Mouse (Mus musculus): ENCODE measurements around the gene Fbxo46. TPM values are rescaled to one million over a fixed set of nuclear protein-coding genes. Genes with fewer than 3 reads are reported as not detected.
A peak's percentile ranks its signal among the peaks of the same experiment; 100 is the strongest.

Gene Fbxo46
- polyA plus RNA-seq, 1 experiment from 2014 or later = 12.8 TPM

DNA sequence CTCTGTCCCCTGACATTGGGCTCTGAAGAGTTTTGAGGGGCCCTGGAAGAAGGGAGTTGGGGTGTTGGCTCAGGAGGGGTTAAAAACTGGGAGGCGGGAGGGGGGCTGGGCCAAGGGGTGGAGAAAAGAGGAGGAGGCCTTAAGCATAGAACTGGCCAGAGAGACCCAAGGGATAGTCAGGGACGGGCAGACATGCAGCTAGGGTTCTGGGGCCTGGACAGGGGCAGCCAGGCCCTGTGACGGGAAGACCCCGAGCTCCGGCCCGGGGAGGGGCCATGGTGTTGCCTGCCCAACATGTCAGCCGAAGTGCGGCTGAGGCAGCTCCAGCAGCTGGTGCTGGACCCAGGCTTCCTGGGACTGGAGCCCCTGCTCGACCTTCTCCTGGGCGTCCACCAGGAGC is 36.0 kb upstream of the Fbxo46 start, which contains the start of gene Dmpk:
Gene Dmpk (plus strand): TSS at position 149 of the 400 bp plus-strand sequence.
- peak within 1 kb of the TSS; percentile 15 for H3K27ac ChIP-seq
- H3K4me1 ChIP-seq (replicated peaks) = peaks cover 50% of the 10 kb centered on the region
- peaks cover 23% of the 10 kb centered on the region for H3K36me3 ChIP-seq
- H3K4me2 ChIP-seq (replicated peaks) = peak within 1 kb of the TSS; percentile 46
- 36% methylated on average over 10 of the region's 10 CpGs for WGBS
- H3K4me3 ChIP-seq (replicated peaks) = peak within 1 kb of the TSS; percentile 27
- ATAC-seq = peak; percentile 51
- no peaks in the 10 kb centered on the region for H3K27me3 ChIP-seq (replicated peaks)
- peak within 1 kb of the TSS; percentile 27 for H3K9ac ChIP-seq
- H3K9me3 ChIP-seq = no peaks in the 10 kb centered on the region

DNA sequence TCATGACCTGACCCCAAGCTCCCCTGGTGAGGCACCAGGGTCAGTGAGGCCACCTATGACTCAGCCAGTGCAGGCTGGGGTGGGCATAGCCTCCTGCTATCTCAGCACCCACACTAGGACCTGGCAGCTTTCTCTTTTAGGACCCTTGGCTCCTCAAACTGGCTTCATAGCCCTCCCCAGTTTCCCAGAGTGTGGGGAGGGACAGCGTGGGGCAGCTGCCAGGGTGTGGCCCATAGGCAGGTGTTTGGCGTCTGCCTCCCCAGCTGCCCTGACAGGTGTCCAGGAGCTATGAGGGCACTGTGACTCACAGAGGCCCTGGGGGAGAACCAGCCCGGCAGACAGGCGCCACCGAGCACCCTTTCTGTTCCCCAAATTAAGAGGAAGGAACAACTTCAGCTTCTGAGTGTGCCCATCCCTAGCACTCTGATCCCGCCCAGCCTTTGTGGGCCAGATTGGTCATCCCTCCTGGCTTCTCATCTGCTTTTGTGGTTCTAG is 35.3 kb upstream of the Fbxo46 start:
- WGBS = 51% methylated on average over 6 of the region's 6 CpGs
- Histone ChIP-seq H3K27ac (peak overlapping the region; percentile 15), H3K36me3 (peaks cover 21% of the 10 kb centered on the region), H3K4me2 (replicated peaks) (peak overlapping the region; percentile 46), H3K9ac (peak overlapping the region; percentile 27), H3K27me3 (replicated peaks) (no peaks in the 10 kb centered on the region), H3K4me3 (replicated peaks) (peak overlapping the region; percentile 27), H3K4me1 (replicated peaks) (peaks cover 50% of the 10 kb centered on the region), H3K9me3 (no peaks in the 10 kb centered on the region)
- ATAC-seq = peak; percentile 20

DNA sequence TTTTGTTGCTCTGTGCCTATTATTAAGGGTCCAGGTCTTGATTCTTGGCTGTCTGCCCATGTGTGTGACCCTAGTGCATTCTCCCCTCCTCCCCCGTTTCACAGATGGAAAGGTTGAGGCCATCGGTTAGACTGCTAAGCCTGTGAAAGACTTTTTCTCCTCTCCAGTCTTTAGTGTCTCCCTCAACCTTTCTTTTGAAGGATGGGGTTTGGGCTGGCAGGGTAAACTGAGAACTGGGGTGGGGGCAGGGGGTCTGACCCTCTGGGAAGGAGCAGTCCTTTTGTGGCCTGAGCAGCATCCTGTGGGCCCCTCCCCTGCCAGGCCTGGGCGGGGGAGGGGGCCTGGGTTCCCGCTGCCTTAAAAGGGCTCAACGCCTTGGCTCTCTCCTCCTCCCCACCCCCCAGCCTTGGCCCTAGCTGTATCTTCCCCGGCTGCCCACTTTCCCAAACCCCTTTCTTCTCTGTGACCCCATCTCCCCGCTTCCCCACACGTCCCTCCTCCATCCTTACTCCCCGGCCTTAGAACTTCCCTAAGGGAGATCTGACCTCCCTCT is 34.7 kb upstream of the Fbxo46 start:
- Histone ChIP-seq H3K4me1 (replicated peaks) (peaks cover 50% of the 10 kb centered on the region), H3K27me3 (replicated peaks) (no peaks in the 10 kb centered on the region), H3K9ac (peak overlapping the region; percentile 32), H3K4me2 (replicated peaks) (peak overlapping the region; percentile 46), H3K4me3 (replicated peaks) (peak overlapping the region; percentile 27), H3K36me3 (peaks cover 20% of the 10 kb centered on the region), H3K9me3 (no peaks in the 10 kb centered on the region), H3K27ac (peak overlapping the region; percentile 46)
- WGBS = 23% methylated on average over 9 of the region's 9 CpGs
- ATAC-seq = no peak

DNA sequence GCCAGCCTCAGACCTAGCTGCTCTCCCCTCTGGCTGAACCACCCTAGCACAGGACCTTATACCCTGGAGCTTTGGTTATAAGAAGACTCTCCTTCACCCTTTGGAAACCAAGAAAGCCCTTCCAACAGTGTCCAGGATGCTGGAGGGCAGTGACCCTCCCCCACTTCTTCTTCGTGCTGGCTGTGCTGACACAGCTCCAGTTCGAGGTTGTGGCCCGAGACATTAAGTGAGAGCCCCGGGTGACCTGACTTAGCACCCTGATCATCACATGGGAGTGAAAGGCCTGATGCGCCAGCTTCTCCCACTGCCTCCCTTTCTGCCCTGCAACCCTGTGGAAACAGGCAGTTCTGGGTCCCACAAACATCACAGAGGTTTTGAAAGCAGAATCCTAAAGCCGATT is 34.2 kb upstream of the Fbxo46 start:
- no peaks in the 10 kb centered on the region; the same call in 1 of the 2 replicates for H3K27me3 ChIP-seq (replicated peaks)
- WGBS = 13% methylated on average over 6 of the region's 6 CpGs
- peak overlapping the region; percentile 46 for H3K27ac ChIP-seq
- H3K4me2 ChIP-seq (replicated peaks) = peak overlapping the region; percentile 46
- no peak for ATAC-seq
- no peaks in the 10 kb centered on the region for H3K9me3 ChIP-seq
- peaks cover 50% of the 10 kb centered on the region for H3K4me1 ChIP-seq (replicated peaks)
- peak overlapping the region; percentile 32 for H3K9ac ChIP-seq
- H3K4me3 ChIP-seq (replicated peaks) = peak overlapping the region; percentile 27
- peaks cover 15% of the 10 kb centered on the region for H3K36me3 ChIP-seq

DNA sequence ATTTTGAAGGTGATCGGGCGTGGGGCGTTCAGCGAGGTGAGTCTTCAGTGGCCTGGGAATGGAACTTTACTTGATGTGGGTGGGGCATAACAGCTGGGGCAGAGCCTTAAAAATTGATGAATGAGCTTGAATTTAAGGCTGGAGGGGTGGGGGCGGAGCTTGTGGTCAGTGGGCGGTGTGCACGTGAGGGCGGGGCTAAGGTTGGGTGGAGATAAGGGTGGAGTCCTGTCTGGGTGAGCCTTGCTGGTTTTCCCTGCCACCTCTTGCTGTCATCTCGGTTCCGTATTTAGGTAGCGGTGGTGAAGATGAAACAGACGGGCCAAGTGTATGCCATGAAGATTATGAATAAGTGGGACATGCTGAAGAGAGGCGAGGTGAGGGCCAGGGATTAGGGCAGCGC is 33.6 kb upstream of the Fbxo46 start:
- Histone ChIP-seq H3K36me3 (peaks cover 16% of the 10 kb centered on the region), H3K4me2 (replicated peaks) (peak overlapping the region; percentile 46), H3K4me1 (replicated peaks) (peaks cover 50% of the 10 kb centered on the region), H3K4me3 (replicated peaks) (peak overlapping the region; percentile 27), H3K9ac (peak overlapping the region; percentile 32), H3K27ac (peak overlapping the region; percentile 46; the same call in 1 of the 2 replicates), H3K9me3 (no peaks in the 10 kb centered on the region), H3K27me3 (replicated peaks) (no peaks in the 10 kb centered on the region; the same call in 1 of the 2 replicates)
- peak; percentile 53 for ATAC-seq
- WGBS = 11% methylated on average over 14 of the region's 14 CpGs

DNA sequence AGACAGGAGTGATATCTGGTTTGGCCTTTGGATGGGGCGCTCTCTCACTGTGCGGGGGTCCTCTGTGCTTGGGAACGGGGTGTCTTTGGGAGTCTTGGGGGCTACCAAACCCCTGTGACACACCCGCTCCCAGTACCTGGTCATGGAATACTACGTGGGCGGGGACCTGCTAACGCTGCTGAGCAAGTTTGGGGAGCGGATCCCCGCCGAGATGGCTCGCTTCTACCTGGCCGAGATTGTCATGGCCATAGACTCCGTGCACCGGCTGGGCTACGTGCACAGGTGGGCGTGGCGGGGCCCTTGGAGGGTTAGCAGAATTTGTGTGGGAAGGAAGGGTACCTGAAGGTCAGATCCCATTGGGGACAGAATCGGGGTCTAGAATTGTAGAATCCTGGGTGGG is 32.9 kb upstream of the Fbxo46 start:
- Histone ChIP-seq H3K9ac (no peak overlapping the region), H3K9me3 (no peaks in the 10 kb centered on the region), H3K4me3 (replicated peaks) (no peak overlapping the region), H3K27ac (no peak overlapping the region), H3K36me3 (0 out of 2 replicates have a peak, but pooled peaks cover 8% of the 10 kb centered on the region), H3K27me3 (replicated peaks) (no peaks in the 10 kb centered on the region; the same call in 1 of the 2 replicates), H3K4me2 (replicated peaks) (peak overlapping the region; percentile 46; the same call in 1 of the 2 replicates), H3K4me1 (replicated peaks) (peaks cover 54% of the 10 kb centered on the region)
- WGBS = 68% methylated on average over 18 of the region's 18 CpGs
- no peak for ATAC-seq

DNA sequence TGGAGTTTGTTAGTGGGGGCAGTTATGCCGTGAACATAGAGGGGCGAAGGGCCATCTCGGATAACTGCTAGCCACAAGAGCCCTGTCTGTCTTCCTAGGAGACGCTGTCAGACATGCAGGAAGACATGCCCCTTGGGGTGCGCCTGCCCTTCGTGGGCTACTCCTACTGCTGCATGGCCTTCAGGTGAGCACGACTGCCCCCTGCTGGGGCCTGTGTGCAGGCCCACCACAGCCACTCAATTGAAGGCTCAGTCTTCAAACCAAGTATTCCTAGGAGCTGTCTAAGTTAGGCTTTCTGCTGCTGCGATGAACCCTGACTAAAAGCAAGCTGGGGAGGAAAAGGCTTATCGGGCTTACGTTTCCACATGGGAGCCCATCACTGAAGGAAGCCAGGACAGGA is 30.8 kb upstream of the Fbxo46 start:
- H3K9me3 ChIP-seq = no peaks in the 10 kb centered on the region
- no peaks in the 10 kb centered on the region; the same call in 1 of the 2 replicates for H3K27me3 ChIP-seq (replicated peaks)
- 42% methylated on average over 10 of the region's 10 CpGs for WGBS
- H3K36me3 ChIP-seq = 0 out of 2 replicates have a peak, but pooled peaks cover 4% of the 10 kb centered on the region
- no peak overlapping the region for H3K27ac ChIP-seq
- H3K4me3 ChIP-seq (replicated peaks) = no peak overlapping the region
- peaks cover 49% of the 10 kb centered on the region for H3K4me1 ChIP-seq (replicated peaks)
- no peak for ATAC-seq
- H3K4me2 ChIP-seq (replicated peaks) = no peak overlapping the region
- no peak overlapping the region for H3K9ac ChIP-seq

DNA sequence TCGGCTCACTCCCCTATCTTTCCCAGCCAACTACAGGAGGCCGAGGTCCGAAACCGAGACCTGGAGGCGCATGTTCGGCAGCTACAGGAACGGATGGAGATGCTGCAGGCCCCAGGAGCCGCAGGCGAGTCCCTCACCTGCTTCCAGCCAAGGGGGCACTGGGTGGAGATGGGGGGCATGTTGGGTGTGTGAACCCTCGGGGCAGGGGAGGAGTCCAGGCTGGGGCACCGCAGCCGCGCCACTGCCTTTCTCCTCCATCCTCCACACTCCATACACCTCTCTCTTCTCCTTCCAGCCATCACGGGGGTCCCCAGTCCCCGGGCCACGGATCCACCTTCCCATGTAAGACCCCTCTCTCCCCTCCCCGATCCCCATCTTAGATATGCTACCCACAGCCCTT is 27.7 kb upstream of the Fbxo46 start:
- 60% methylated on average over 17 of the region's 17 CpGs for WGBS
- 0 out of 2 replicates have a peak, but pooled peaks cover 4% of the 10 kb centered on the region for H3K36me3 ChIP-seq
- H3K9me3 ChIP-seq = no peaks in the 10 kb centered on the region
- peaks cover 32% of the 10 kb centered on the region for H3K4me1 ChIP-seq (replicated peaks)
- H3K9ac ChIP-seq = no peak overlapping the region
- H3K27ac ChIP-seq = no peak overlapping the region
- no peak overlapping the region for H3K4me3 ChIP-seq (replicated peaks)
- H3K4me2 ChIP-seq (replicated peaks) = peak overlapping the region; percentile 93; the same call in 1 of the 2 replicates
- no peaks in the 10 kb centered on the region; the same call in 1 of the 2 replicates for H3K27me3 ChIP-seq (replicated peaks)
- no peak for ATAC-seq

DNA sequence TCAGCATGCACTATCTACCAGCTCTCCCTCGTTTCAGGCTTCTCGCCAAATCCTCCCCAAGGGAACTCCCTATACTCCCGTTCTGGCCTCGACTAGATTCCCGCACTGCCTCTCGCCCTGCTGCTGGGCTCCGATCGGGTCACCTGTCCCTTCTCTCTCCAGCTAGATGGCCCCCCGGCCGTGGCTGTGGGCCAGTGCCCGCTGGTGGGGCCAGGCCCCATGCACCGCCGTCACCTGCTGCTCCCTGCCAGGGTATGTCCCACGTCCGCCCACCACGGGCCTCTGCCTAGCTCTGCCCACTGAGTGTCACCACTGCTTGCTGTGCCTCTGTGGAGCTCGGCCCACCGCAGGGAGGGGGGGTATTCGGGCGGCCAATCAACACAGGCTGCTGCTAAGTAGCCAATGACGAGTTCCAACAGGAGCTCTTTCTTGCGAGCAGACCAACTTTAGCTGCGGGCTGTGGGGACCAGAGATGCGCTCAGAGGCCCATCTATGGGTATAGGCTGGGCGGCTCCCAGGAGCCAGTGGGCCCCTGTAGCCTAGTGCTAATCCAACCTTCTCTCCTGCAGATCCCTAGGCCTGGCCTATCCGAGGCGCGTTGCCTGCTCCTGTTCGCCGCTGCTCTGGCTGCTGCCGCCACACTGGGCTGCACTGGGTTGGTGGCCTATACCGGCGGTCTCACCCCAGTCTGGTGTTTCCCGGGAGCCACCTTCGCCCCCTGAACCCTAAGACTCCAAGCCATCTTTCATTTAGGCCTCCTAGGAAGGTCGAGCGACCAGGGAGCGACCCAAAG is 27.1 kb upstream of the Fbxo46 start:
- Histone ChIP-seq H3K4me2 (replicated peaks) (peak overlapping the region; percentile 93), H3K9me3 (no peaks in the 10 kb centered on the region), H3K4me1 (replicated peaks) (peaks cover 39% of the 10 kb centered on the region), H3K4me3 (replicated peaks) (peak overlapping the region; percentile 77), H3K27me3 (replicated peaks) (no peaks in the 10 kb centered on the region; the same call in 1 of the 2 replicates), H3K9ac (peak overlapping the region; percentile 45), H3K27ac (peak overlapping the region; percentile 97), H3K36me3 (0 out of 2 replicates have a peak, but pooled peaks cover 4% of the 10 kb centered on the region)
- WGBS = 9% methylated on average over 38 of the region's 38 CpGs
- peak; percentile 19 for ATAC-seq

DNA sequence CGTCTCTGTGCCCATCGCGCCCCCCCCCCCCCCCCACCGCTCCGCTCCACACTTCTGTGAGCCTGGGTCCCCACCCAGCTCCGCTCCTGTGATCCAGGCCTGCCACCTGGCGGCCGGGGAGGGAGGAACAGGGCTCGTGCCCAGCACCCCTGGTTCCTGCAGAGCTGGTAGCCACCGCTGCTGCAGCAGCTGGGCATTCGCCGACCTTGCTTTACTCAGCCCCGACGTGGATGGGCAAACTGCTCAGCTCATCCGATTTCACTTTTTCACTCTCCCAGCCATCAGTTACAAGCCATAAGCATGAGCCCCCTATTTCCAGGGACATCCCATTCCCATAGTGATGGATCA is 26.5 kb upstream of the Fbxo46 start:
- H3K27ac ChIP-seq = peak overlapping the region; percentile 97
- whole genome bisulfite sequencing = under 1% methylated on average over 15 of the region's 15 CpGs
- H3K36me3 ChIP-seq = 0 out of 2 replicates have a peak, but pooled peaks cover 4% of the 10 kb centered on the region
- H3K4me2 ChIP-seq (replicated peaks) = peak overlapping the region; percentile 93
- H3K27me3 ChIP-seq (replicated peaks) = no peaks in the 10 kb centered on the region; the same call in 1 of the 2 replicates
- peaks cover 39% of the 10 kb centered on the region for H3K4me1 ChIP-seq (replicated peaks)
- peak overlapping the region; percentile 77 for H3K4me3 ChIP-seq (replicated peaks)
- H3K9me3 ChIP-seq = no peaks in the 10 kb centered on the region
- peak overlapping the region; percentile 45 for H3K9ac ChIP-seq
- peak; percentile 52 for ATAC-seq

DNA sequence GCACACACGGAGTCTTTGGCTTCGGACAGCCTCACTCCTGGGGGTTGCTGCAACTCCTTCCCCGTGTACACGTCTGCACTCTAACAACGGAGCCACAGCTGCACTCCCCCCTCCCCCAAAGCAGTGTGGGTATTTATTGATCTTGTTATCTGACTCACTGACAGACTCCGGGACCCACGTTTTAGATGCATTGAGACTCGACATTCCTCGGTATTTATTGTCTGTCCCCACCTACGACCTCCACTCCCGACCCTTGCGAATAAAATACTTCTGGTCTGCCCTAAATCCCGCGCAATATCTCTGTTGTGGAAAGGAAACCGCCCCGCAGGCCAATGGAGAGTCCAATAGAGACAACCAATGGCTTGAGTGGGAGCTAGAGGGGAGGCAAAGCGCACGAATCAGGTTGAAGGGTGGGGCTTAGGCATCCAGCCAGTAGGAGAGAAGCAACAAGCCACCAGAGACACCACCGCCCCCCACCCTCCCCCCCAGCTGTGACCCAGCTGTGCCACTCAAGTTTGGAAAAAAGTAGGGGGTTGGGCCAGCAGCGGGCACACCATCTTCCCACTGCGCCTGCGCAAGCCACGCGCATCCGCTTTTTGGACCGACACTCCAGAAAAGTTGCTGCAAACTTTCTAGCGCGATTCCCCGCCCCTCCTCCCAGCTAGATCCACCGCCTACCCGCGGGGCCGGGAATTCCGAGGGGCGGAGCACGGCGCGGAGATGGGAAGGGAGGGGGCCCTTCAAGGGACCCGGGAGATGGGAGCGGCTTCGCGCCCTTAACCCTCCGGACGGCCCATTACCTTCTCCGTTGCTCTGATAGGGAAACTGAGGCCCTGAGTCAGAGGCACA is 25.9 kb upstream of the Fbxo46 start:
- H3K9me3 ChIP-seq = no peaks in the 10 kb centered on the region
- under 1% methylated on average over 45 of the region's 45 CpGs for WGBS
- H3K4me1 ChIP-seq (replicated peaks) = peaks cover 39% of the 10 kb centered on the region
- peak overlapping the region; percentile 84 for H3K9ac ChIP-seq
- peak overlapping the region; percentile 77 for H3K4me3 ChIP-seq (replicated peaks)
- H3K27me3 ChIP-seq (replicated peaks) = no peaks in the 10 kb centered on the region; the same call in 1 of the 2 replicates
- H3K4me2 ChIP-seq (replicated peaks) = peak overlapping the region; percentile 93
- 0 out of 2 replicates have a peak, but pooled peaks cover 4% of the 10 kb centered on the region for H3K36me3 ChIP-seq
- H3K27ac ChIP-seq = peak overlapping the region; percentile 97
- ATAC-seq = peak; percentile 87
